Mouse (Mus musculus) ES-Bruce4 (cell line): ENCODE data around the gene Stk32b.

Experiments
- CTCF ChIP-seq: IDR thresholded peaks from one replicate; pipeline ENCODE4 v1.8.1; 2011; ENCODE audit warnings: low read depth, low read length
- EP300 ChIP-seq: IDR thresholded peaks from 2 replicates; pipeline ENCODE4 v1.6.1; 2011; ENCODE audit warnings: low read depth, low read length; ENCODE audit not compliant: insufficient read depth

- TF ChIP-seq CTCF (no peak), EP300 (no peak)
Observed at GRCm38 (mm10) chr5:37551649-37552048, 165.3 kb downstream of the Stk32b start.
